Mouse (Mus musculus) limb, embryonic 12.5 days (tissue): Measurements from ENCODE around the gene Sun1. TPM values are rescaled to one million over a fixed set of nuclear protein-coding genes. Genes with fewer than 3 reads are reported as not detected.

Source experiments
- ATAC-seq: fragments of 200-750 bp; cut with Nextera tagmentation; 2 replicates; pipeline ENCODE4 v1.8.0; 2017; ENCODE audit warnings: low read depth, moderate TSS enrichment; ENCODE audit not compliant: insufficient number of reproducible peaks, insufficient read depth, low FRiP score, low TSS enrichment
- H3K27ac ChIP-seq: fragments of 300-500 bp; sonication (generic); 2 replicates; pipeline ENCODE4 v1.5.1; 2016; ENCODE audit warnings: mild to moderate bottlenecking, moderate library complexity
- H3K27me3 ChIP-seq: fragments of 300-500 bp; sonication (generic); 2 replicates; pipeline ENCODE4 v1.6.1; 2016; ENCODE audit warnings: mild to moderate bottlenecking, moderate library complexity
- H3K36me3 ChIP-seq: fragments of 300-500 bp; sonication (generic); 2 replicates; pipeline ENCODE4 v1.6.1; 2016; ENCODE audit warnings: mild to moderate bottlenecking, moderate library complexity
- H3K4me1 ChIP-seq: fragments of 300-500 bp; sonication (generic); replicated peaks from 2 replicates; pipeline ENCODE4 v1.6.1; 2016
- H3K4me2 ChIP-seq: fragments of 300-500 bp; sonication (generic); 2 replicates; pipeline ENCODE4 v1.6.1; 2016; ENCODE audit warnings: mild to moderate bottlenecking, moderate library complexity
- H3K4me3 ChIP-seq: fragments of 300-500 bp; sonication (generic); replicated peaks from 2 replicates; pipeline ENCODE4 v1.5.1; 2016; ENCODE audit warnings: mild to moderate bottlenecking
- H3K9ac ChIP-seq: fragments of 300-500 bp; sonication (generic); replicated peaks from 2 replicates; pipeline ENCODE4 v1.6.1; 2016; ENCODE audit warnings: mild to moderate bottlenecking, moderate library complexity
- H3K9me3 ChIP-seq: fragments of 300-500 bp; sonication (generic); 2 replicates; pipeline ENCODE4 v1.6.1; 2016; ENCODE audit warnings: mild to moderate bottlenecking, moderate library complexity
- WGBS: fragments of 180-500 bp; shearing (Covaris S2); methylation state at CpG from one replicate; pipeline ENCODE4 v1.1.7; 2016; 5-methylcytosine and 5-hydroxymethylcytosine counted together
- polyA plus RNA-seq: library from polyadenylated mRNA; unstranded; fragments of >200 nt; fragmentation: Nextera tagmentation; extraction: Ambion mirVana; gene quantifications from 2 replicates; pipeline ENCODE4 v1.2.1, GENCODE M21; 2016

Gene Sun1
- polyA plus RNA-seq, 1 experiment from 2014 or later = 54.0 TPM

- Histone ChIP-seq H3K4me3 (no peak overlapping the region), H3K9me3 (no peaks in the 10 kb centered on the region), H3K36me3 (peaks cover 83% of the 10 kb centered on the region), H3K27ac (no peak overlapping the region), H3K4me2 (no peak overlapping the region), H3K9ac (no peak overlapping the region), H3K27me3 (no peaks in the 10 kb centered on the region), H3K4me1 (no peaks in the 10 kb centered on the region)
- ATAC-seq = no peak
- 92% methylated on average over 9 of the region's 9 CpGs for WGBS
Measured at GRCm38 (mm10) chr5:139183601-139184000, 16.8 kb upstream of the Sun1 start.

- 90% methylated on average over 4 of the region's 4 CpGs for WGBS
- H3K27me3 ChIP-seq = no peaks in the 10 kb centered on the region
- H3K4me2 ChIP-seq = no peak overlapping the region
- H3K4me1 ChIP-seq = no peaks in the 10 kb centered on the region
- H3K27ac ChIP-seq = no peak overlapping the region
- ATAC-seq = no peak
- H3K36me3 ChIP-seq = peaks cover 77% of the 10 kb centered on the region
- H3K9ac ChIP-seq = no peak overlapping the region
- H3K4me3 ChIP-seq = no peak overlapping the region
- no peaks in the 10 kb centered on the region for H3K9me3 ChIP-seq
Measured at GRCm38 (mm10) chr5:139184897-139185296, 15.5 kb upstream of the Sun1 start.

- WGBS = 91% methylated on average over 5 of the region's 5 CpGs
- Histone ChIP-seq H3K4me2 (no peak overlapping the region), H3K36me3 (peaks cover 33% of the 10 kb centered on the region), H3K9ac (no peak overlapping the region), H3K4me1 (no peaks in the 10 kb centered on the region), H3K27me3 (no peaks in the 10 kb centered on the region), H3K9me3 (no peaks in the 10 kb centered on the region), H3K27ac (no peak overlapping the region), H3K4me3 (no peak overlapping the region)
- ATAC-seq = no peak
Measured at GRCm38 (mm10) chr5:139189726-139190125, 10.7 kb upstream of the Sun1 start.

GRCm38 (mm10) chr5:139190958-139191357 is 9.5 kb upstream of the Sun1 start:
- Histone ChIP-seq H3K27me3 (no peaks in the 10 kb centered on the region), H3K4me2 (no peak overlapping the region), H3K9me3 (no peaks in the 10 kb centered on the region), H3K4me3 (no peak overlapping the region), H3K9ac (no peak overlapping the region), H3K4me1 (no peaks in the 10 kb centered on the region), H3K27ac (no peak overlapping the region), H3K36me3 (peaks cover 21% of the 10 kb centered on the region)
- WGBS = 71% methylated on average over 5 of the region's 5 CpGs
- no peak for ATAC-seq

- Histone ChIP-seq H3K9ac (no peak overlapping the region), H3K4me3 (no peak overlapping the region), H3K36me3 (no peaks in the 10 kb centered on the region), H3K9me3 (no peaks in the 10 kb centered on the region), H3K27ac (no peak overlapping the region), H3K4me2 (no peak overlapping the region), H3K4me1 (peaks cover 17% of the 10 kb centered on the region), H3K27me3 (no peaks in the 10 kb centered on the region)
- no peak for ATAC-seq
- 89% methylated on average over 3 of the region's 3 CpGs for WGBS
Measured at GRCm38 (mm10) chr5:139198779-139199178, 1.7 kb upstream of the Sun1 start.

- Histone ChIP-seq H3K4me1 (peaks cover 17% of the 10 kb centered on the region), H3K27ac (peak overlapping the region; percentile 86), H3K27me3 (no peaks in the 10 kb centered on the region), H3K36me3 (no peaks in the 10 kb centered on the region), H3K4me2 (peak overlapping the region; percentile 86), H3K9me3 (no peaks in the 10 kb centered on the region), H3K4me3 (peak overlapping the region; percentile 95), H3K9ac (peak overlapping the region; percentile 63)
- no peak for ATAC-seq
- WGBS = 44% methylated on average over 2 of the region's 2 CpGs
Measured at GRCm38 (mm10) chr5:139199636-139199994, 822 bp upstream of the Sun1 start.

GRCm38 (mm10) chr5:139200770-139201569 is 533 bp downstream of the Sun1 start:
- 0 out of 2 replicates have a peak overlapping the region, but pooled peaks have one; percentile 12 for H3K27ac ChIP-seq
- peaks cover 21% of the 10 kb centered on the region for H3K4me1 ChIP-seq
- H3K4me3 ChIP-seq = peak overlapping the region; percentile 95
- 2% methylated on average over 57 of the region's 57 CpGs for WGBS
- no peaks in the 10 kb centered on the region for H3K9me3 ChIP-seq
- peak overlapping the region; percentile 89 for H3K9ac ChIP-seq
- H3K4me2 ChIP-seq = peak overlapping the region; percentile 86
- H3K36me3 ChIP-seq = no peaks in the 10 kb centered on the region
- ATAC-seq = peak; percentile 16; the same call in 1 of the 2 replicates
- H3K27me3 ChIP-seq = no peaks in the 10 kb centered on the region

GRCm38 (mm10) chr5:139202127-139202526 is 1.7 kb downstream of the Sun1 start:
- Histone ChIP-seq H3K27ac (no peak overlapping the region), H3K4me1 (peaks cover 27% of the 10 kb centered on the region), H3K4me2 (peak overlapping the region; percentile 86), H3K9me3 (no peaks in the 10 kb centered on the region), H3K27me3 (no peaks in the 10 kb centered on the region), H3K4me3 (peak overlapping the region; percentile 95; the same call in 1 of the 2 replicates), H3K9ac (peak overlapping the region; percentile 89), H3K36me3 (no peaks in the 10 kb centered on the region)
- ATAC-seq = no peak
- 84% methylated on average over 11 of the region's 11 CpGs for WGBS

- no peak overlapping the region for H3K4me3 ChIP-seq
- ATAC-seq = no peak
- no peaks in the 10 kb centered on the region for H3K36me3 ChIP-seq
- H3K4me2 ChIP-seq = no peak overlapping the region
- no peak overlapping the region for H3K9ac ChIP-seq
- H3K4me1 ChIP-seq = peaks cover 27% of the 10 kb centered on the region
- 88% methylated on average over 5 of the region's 5 CpGs for WGBS
- no peaks in the 10 kb centered on the region for H3K9me3 ChIP-seq
- H3K27ac ChIP-seq = no peak overlapping the region
- no peaks in the 10 kb centered on the region for H3K27me3 ChIP-seq
Measured at GRCm38 (mm10) chr5:139203312-139203711, 2.9 kb downstream of the Sun1 start.

GRCm38 (mm10) chr5:139206081-139206480 is 5.6 kb downstream of the Sun1 start:
- WGBS = 57% methylated on average over 4 of the region's 4 CpGs
- no peak overlapping the region for H3K27ac ChIP-seq

GRCm38 (mm10) chr5:139206525-139206924 is 6.1 kb downstream of the Sun1 start:
- 76% methylated on average over 7 of the region's 7 CpGs for WGBS
- ATAC-seq = no peak
- H3K27ac ChIP-seq = no peak overlapping the region
- H3K4me2 ChIP-seq = no peak overlapping the region
- H3K9ac ChIP-seq = no peak overlapping the region
- H3K4me1 ChIP-seq = peaks cover 18% of the 10 kb centered on the region
- peaks cover 24% of the 10 kb centered on the region for H3K36me3 ChIP-seq
- no peak overlapping the region for H3K4me3 ChIP-seq
- no peaks in the 10 kb centered on the region for H3K9me3 ChIP-seq
- H3K27me3 ChIP-seq = no peaks in the 10 kb centered on the region

More at GRCm38 (mm10) chr5:139206081-139206480, 5.6 kb downstream of the Sun1 start:
- no peak overlapping the region for H3K4me2 ChIP-seq
- peaks cover 22% of the 10 kb centered on the region for H3K4me1 ChIP-seq
- no peak overlapping the region for H3K4me3 ChIP-seq
- H3K9ac ChIP-seq = no peak overlapping the region
- no peak for ATAC-seq
- peaks cover 23% of the 10 kb centered on the region for H3K36me3 ChIP-seq
- H3K27me3 ChIP-seq = no peaks in the 10 kb centered on the region
- H3K9me3 ChIP-seq = no peaks in the 10 kb centered on the region

GRCm38 (mm10) chr5:139208183-139208582 is 7.7 kb downstream of the Sun1 start:
- no peaks in the 10 kb centered on the region for H3K9me3 ChIP-seq

More at GRCm38 (mm10) chr5:139208183-139208582, 7.7 kb downstream of the Sun1 start:
- Histone ChIP-seq H3K4me3 (no peak overlapping the region), H3K27ac (no peak overlapping the region), H3K4me1 (peaks cover 10% of the 10 kb centered on the region; the same call in 1 of the 2 replicates), H3K4me2 (no peak overlapping the region), H3K36me3 (peaks cover 32% of the 10 kb centered on the region), H3K9ac (no peak overlapping the region), H3K27me3 (no peaks in the 10 kb centered on the region)
- ATAC-seq = no peak
